Mouse (Mus musculus) hematopoietic multipotent progenitor cell, adult 10-12 weeks (in vitro differentiated cells): ENCODE measurements around the gene Gm3099. TPM values are rescaled to one million over a fixed set of nuclear protein-coding genes. Genes with fewer than 3 reads are reported as not detected.

Experiments
- polyA plus RNA-seq: library from polyadenylated mRNA; stranded (reverse); fragments of >175 nt; gene quantifications from 2 replicates; pipeline ENCODE4 v1.2.3, GENCODE M21; 2012; ENCODE audit warnings: low replicate concordance

Gm3099 gene
- polyA plus RNA-seq, result not detected in 2 replicates

DNA sequence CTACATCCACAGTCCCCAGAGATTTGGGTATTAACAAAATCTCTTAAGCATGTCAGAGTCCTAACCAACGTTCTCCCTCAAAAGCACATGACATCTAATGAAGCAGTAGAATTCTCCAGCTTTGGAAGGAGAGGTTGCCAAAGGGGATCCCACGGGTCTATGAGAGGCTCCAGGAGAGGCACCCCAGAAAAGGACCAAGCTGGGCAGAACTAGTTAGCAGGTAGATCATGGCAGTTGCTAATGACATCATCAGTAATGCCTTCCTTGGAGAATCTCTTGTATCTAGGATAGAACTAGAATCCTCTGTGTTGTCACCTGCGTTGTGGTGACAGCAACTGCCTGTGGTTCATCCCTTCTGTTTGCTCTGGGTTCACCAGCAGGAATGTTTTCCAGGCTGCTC, at the start of gene Gm3099:
Gene Gm3099 (plus strand): TSS at position 301 of the 400 bp plus-strand sequence.

DNA sequence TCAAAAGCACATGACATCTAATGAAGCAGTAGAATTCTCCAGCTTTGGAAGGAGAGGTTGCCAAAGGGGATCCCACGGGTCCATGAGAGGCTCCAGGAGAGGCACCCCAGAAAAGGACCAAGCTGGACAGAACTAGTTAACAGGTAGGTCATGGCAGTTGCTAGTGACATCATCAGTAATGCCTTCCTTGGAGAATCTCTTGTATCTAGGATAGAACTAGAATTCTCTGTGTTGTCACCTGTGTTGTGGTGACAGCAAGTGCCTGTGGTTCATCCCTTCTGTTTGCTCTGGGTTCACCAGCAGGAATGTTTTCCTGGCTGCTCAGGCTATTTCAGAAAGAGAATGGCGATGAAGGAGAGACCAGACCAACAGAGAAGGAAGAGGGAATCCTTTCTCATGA, 34.9 kb upstream of the Gm3099 start, which contains the start of gene Gm3095:
Gene Gm3095 (plus strand): TSS at position 301 of the 400 bp plus-strand sequence.

DNA sequence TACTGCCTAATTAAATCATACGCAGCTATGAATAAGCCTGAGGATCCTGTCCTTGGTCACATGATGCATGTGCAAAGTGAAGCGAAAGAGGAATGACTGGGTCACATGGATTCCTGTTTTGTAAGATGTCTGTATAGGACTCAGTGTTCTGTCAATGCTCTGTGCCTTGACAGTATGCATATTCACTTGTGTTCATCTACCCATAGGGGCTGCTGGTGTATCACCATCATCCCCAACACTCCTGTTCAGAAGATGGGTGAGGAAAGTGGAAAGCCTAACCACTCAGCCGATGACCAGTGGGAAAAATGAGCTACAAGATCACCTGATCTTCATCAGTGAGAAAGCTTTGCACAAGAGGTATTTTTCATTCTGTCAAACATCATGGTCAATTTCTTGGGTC, 25.4 kb downstream of the Gm3099 start, which contains the start of gene Gm5796:
Gene Gm5796 (plus strand): TSS at position 301 of the 400 bp plus-strand sequence.

Other genes with a start within 250 kb of the Gm3099 start
- gene Gm3002, start 188.3 kb upstream of the Gm3099 start, polyA plus RNA-seq, result not detected in 2 replicates
- not detected in 2 replicates for gene Gm3033, start 152.1 kb upstream of the Gm3099 start, polyA plus RNA-seq
- gene Gm2916, start 114.2 kb upstream of the Gm3099 start, polyA plus RNA-seq, result not detected in 2 replicates
- not detected in 2 replicates for gene Gm3029, start 66.6 kb upstream of the Gm3099 start, polyA plus RNA-seq
- not detected in 2 replicates for gene Gm3095, start 34.8 kb upstream of the Gm3099 start, polyA plus RNA-seq
- not detected in 2 replicates for gene Gm5796, start 25.5 kb downstream of the Gm3099 start, polyA plus RNA-seq
- not detected in 2 replicates for gene Gm3115, start 85.7 kb downstream of the Gm3099 start, polyA plus RNA-seq
- gene Gm8108, start 112.1 kb downstream of the Gm3099 start, polyA plus RNA-seq, result not detected in 2 replicates
- not detected in 2 replicates for gene Gm3127, start 166.6 kb downstream of the Gm3099 start, polyA plus RNA-seq
- not detected in 2 replicates for gene Gm2974, start 184.2 kb downstream of the Gm3099 start, polyA plus RNA-seq